Mouse (Mus musculus) kidney, adult 2 months (tissue): ENCODE measurements around the gene Gpr156.
A peak's percentile ranks its signal among the peaks of the same experiment; 100 is the strongest.

ENCODE experiments used
- CTCF ChIP-seq: fragments of 200-500 bp; conservative IDR thresholded peaks from 2 replicates; pipeline ENCODE4 v1.5.1; 2011; ENCODE audit warnings: low read depth, mild to moderate bottlenecking, control low read depth, low read length, moderate library complexity, mixed read lengths; ENCODE audit not compliant: insufficient read depth, insufficient read length
- POLR2A ChIP-seq: fragments of 200-500 bp; IDR thresholded peaks from one replicate; pipeline ENCODE4 v1.6.1; 2011; ENCODE audit warnings: low read depth, low read length, control low read depth

DNA sequence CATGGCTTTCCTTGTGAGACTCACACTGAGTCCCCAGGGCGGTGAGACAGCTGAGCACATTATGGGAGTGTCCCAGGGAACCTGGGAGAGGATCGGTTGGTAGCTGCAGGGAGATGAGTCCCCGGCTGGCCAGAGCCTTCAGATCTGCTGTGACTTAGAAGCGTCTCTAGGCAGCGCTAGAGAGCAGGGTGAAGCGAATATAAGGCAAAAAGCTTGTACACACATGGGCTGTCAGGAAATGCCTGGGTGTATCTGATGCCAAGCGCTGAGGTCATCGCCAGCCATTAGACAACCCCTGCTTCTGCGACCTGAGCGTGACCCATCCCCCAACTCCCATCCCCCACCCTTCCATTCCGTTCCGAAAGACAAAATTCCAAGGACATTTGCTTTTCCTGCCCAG is 78.4 kb downstream of the Gpr156 start:
- TF ChIP-seq CTCF (peak; percentile 81), POLR2A (no peak)
